Mouse (Mus musculus): ENCODE measurements at regions not wholly inside any gene's neighbourhood (a gene's known extent, or its start where the extent isn't known, plus 50 kb on each side); places are given as distances from the start of the nearest gene placed in this dataset.
A peak's percentile ranks its signal among the peaks of the same experiment; 100 is the strongest.

DNA sequence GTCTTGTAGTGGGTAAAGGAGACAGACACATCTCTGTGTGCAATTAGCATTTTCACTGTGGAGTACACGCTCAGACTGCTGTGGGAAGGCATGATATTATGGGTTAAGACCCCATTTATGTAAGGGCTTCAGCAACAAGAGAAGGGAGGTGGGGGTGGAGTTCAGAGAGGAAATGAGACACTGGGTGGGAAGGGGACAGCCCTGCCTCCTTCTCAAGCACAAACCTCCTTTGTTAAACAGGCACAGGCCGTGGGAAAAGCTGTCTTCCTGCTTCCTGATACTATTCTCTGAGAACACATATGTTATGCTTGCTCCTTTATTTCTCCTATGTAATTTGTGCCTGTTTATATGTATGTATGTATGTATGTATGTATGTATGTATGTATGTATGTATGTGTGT is 237.4 kb upstream of the Cxcr4 start:
- DNase-seq (ENCODE audit: low spot score in 2 of 2) = no peak

GRCm38 (mm10) chr1:128826419-128826818 is 234.3 kb upstream of the Cxcr4 start:
- no peak for DNase-seq (ENCODE audit: low spot score in 2 of 2)

GRCm38 (mm10) chr1:128824916-128825683 is 233.0 kb upstream of the Cxcr4 start:
- no peak for DNase-seq (ENCODE audit: low spot score in 2 of 2)

DNA sequence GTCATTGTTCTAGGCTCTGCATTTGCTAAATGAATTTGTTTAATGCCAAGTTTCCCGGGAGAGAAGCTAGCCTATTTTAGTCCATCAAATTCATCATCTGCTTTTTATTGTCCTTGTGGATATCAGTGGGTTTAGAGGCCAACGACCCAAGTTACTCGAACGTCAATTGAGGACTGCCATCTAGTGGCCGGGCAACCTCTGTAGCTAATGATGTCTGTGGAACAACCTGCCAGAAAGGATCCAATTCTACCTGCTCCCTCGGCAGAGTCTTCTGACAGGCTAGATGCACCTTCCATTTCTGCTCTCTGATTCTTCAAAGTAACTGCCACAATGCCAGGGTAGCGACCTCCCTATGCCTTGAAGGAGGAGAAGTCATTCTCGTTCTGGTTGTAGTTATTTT is 232.1 kb upstream of the Cxcr4 start:
- peak; percentile 66 to 83 for DNase-seq (ENCODE audit: low spot score in 2 of 2)

GRCm38 (mm10) chr1:128821991-128822390 is 229.9 kb upstream of the Cxcr4 start:
- no peak for DNase-seq (ENCODE audit: low spot score in 2 of 2)

GRCm38 (mm10) chr1:128820527-128820926 is 228.4 kb upstream of the Cxcr4 start:
- no peak for DNase-seq (ENCODE audit: low spot score in 2 of 2)

DNA sequence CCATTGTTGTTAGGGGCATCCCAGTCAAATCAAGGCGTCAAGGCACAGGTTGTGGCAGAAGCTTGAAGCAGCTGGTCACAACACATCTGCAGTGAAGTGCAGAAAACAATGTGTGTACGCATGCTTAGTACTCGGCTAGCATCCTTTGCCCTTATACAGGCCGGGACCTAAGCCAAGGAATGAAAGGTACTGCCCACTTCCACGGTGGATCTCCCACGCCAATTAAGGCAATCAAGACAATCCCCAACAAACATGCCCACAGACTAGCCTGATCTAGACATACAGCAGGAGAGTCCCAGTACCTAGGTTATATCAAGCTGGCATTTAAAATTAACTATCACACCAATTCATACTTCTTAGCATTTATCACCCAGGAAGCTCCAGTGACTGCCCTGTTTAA is 227.5 kb upstream of the Cxcr4 start:
- DNase-seq (ENCODE audit: low spot score in 2 of 2) = no peak

DNA sequence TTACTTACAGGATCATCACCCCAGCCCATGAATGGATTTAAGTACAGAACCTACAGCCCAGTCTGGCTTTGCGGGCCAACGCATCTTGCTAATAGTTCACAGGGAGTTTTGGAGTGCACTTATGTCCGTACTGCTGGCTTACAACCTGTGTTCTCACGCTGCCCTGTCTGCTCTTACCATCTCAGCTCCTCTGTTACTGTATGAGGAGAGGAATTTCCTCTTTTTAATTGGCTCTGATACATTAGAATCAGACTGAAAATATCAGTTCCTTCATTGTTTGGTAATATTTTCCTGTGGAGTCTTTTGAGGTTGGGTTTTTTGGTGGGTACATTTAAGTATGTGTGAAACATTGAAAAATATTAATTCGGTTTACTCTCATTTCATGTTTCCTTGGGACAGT is 221.3 kb upstream of the Cxcr4 start:
- no peak for DNase-seq (ENCODE audit: low spot score in 2 of 2)

DNA sequence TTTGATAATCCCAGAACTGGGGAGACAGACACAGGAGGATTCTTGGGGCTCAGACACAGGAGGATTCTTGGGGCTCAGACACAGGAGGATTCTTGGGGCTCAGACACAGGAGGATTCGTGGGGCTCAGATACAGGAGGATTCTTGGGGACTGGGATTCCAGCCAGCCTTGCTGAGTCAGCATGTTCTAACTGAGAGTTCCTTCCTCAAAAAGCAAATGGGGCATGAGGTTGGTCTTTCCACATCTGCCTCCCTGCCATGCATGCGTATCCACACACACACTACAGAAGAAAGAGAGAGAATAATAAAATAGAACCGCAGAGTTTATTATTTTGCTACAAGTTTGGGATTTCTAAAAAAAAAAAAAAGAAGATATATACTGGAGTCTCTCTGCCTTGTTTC is 218.8 kb upstream of the Cxcr4 start:
- no peak for DNase-seq (ENCODE audit: low spot score in 2 of 2)

DNA sequence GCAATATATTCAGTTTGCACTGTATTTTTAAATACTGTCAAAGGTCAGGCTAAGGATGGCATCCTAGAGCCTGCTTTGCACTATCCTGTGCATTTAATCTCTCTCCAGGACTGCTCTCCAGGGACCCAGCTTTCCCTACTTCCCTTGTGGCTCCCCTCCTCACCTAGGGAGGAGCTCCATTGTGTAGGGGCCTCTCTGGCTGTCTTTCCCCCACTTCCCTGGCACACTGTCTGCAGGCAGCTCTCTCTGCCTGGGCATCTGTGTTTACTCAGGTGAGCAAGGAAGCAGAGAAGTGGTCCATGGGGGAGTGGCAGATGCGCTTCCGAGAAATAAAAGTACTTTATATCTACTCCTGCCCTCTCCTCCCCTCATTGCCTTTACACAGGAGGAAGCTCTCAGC is 218.0 kb upstream of the Cxcr4 start:
- DNase-seq (ENCODE audit: low spot score in 2 of 2) = no peak

DNA sequence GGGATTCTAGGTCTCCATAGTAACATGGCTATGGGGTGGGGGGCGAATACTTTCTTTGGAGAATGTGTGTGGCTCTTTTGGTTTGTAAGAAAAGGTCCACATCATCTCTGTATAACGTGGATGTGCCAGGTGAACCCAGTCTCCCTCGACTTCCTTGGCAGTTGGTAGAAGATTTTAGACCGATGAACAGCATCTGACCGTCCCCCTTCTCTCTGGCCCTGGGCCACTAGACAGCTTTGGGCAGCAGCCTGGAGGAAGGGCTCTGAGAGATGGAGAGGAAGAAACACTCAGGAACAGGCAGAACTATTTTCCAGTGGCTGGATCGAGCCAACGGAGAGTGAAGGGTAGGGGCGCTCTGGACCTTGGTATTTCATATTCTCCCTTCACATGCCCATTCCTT is 217.5 kb upstream of the Cxcr4 start:
- no peak for DNase-seq (ENCODE audit: low spot score in 2 of 2)

DNA sequence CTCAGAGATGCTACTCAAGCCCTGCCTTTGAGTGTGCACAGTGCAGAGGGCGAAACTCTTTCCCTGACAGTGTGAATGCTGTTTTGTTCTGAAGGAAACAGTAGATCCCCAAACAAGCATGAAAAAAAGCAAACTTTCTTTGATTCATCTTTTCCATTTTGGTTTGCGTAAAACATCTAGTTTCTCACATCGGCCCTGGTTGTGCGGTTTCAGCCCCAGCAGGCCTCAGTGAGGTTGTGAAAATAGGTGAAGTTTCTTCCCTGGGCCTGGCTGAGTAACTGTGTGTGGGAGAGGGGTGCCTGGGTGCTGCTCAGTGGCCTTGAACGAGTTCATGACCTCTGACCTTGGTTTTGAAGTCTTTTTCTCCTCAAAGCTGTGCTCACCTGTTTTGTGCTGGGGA is 216.5 kb upstream of the Cxcr4 start:
- peak; percentile 32 to 56 for DNase-seq (ENCODE audit: low spot score in 2 of 2)

GRCm38 (mm10) chr1:128805687-128806653 is 213.9 kb upstream of the Cxcr4 start:
- no peak for DNase-seq (ENCODE audit: low spot score in 2 of 2)

- no peak for DNase-seq (ENCODE audit: low spot score in 2 of 2)
These were observed 211.5 kb upstream of the Cxcr4 start for GRCm38 (mm10) chr1:128803433-128804060.

GRCm38 (mm10) chr1:128803058-128803432 is 211.0 kb upstream of the Cxcr4 start:
- DNase-seq (ENCODE audit: low spot score in 2 of 2) = no peak

- no peak for DNase-seq (ENCODE audit: low spot score in 2 of 2)
These were observed 206.6 kb upstream of the Cxcr4 start for GRCm38 (mm10) chr1:128798721-128799120.

GRCm38 (mm10) chr1:128795654-128796053 is 203.6 kb upstream of the Cxcr4 start:
- DNase-seq (ENCODE audit: low spot score in 2 of 2) = no peak

GRCm38 (mm10) chr1:128790881-128791280 is 198.8 kb upstream of the Cxcr4 start:
- peak in 1 of 2 experiments; percentile 46 for DNase-seq (ENCODE audit: low spot score in 2 of 2)

- DNase-seq (ENCODE audit: low spot score in 2 of 2) = no peak
These were observed 197.7 kb upstream of the Cxcr4 start for GRCm38 (mm10) chr1:128789567-128790335.

DNA sequence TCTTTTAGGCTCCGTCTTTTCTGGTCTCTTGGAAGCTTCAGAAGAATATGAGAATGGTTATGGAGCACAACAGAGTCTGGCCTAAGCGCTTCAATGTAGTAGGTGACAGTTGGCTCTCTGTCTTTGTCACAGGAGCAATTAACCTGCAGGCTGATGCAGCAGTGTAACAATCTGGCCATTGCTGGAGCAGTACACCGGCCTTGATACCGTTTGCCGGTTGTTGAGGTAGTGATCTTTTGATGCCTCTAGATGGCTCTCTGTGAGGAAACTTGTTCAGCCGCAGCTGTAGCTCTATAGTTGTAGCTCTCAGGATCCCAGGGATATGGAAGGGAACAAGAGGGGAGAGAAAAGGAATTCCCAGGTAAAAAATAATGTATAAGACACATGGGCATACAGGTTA is 196.1 kb upstream of the Cxcr4 start:
- no peak for DNase-seq (ENCODE audit: low spot score in 2 of 2)

- DNase-seq (ENCODE audit: low spot score in 2 of 2) = peak; percentile 88 to 95
These were observed 195.0 kb upstream of the Cxcr4 start for GRCm38 (mm10) chr1:128786941-128787569.

Data from natural killer cell, adult 2 months (primary cell).